Mouse (Mus musculus) lung, embryonic 16.5 days (tissue): ENCODE measurements at regions not wholly inside any gene's neighbourhood (a gene's known extent, or its start where the extent isn't known, plus 50 kb on each side); places are given as distances from the start of the nearest gene placed in this dataset.

Source experiments
- ATAC-seq: fragments of 200-750 bp; cut with Nextera tagmentation; 2 replicates; pipeline ENCODE4 v1.8.0; 2017; ENCODE audit warnings: low read depth, mild to moderate bottlenecking, moderate library complexity
- H3K27ac ChIP-seq: fragments of 300-500 bp; sonication (generic); 2 replicates; pipeline ENCODE4 v1.5.1; 2014; ENCODE audit warnings: mild to moderate bottlenecking, control low read depth, low read length
- H3K27me3 ChIP-seq: fragments of 300-500 bp; sonication (generic); 2 replicates; pipeline ENCODE4 v1.6.1; 2014; ENCODE audit warnings: low read depth, low read length, mixed read lengths; ENCODE audit not compliant: control insufficient read depth, insufficient read depth
- H3K36me3 ChIP-seq: fragments of 300-500 bp; sonication (generic); 2 replicates; pipeline ENCODE4 v1.6.1; 2014; ENCODE audit warnings: low read length; ENCODE audit not compliant: control insufficient read depth, insufficient read depth
- H3K4me1 ChIP-seq: fragments of 300-500 bp; sonication (generic); replicated peaks from 2 replicates; pipeline ENCODE4 v1.6.1; 2014; ENCODE audit warnings: low read length, mixed read lengths; ENCODE audit not compliant: control insufficient read depth, insufficient read depth
- H3K4me2 ChIP-seq: fragments of 300-500 bp; sonication (generic); 2 replicates; pipeline ENCODE4 v1.6.1; 2014; ENCODE audit warnings: low read depth, low read length, control low read depth
- H3K4me3 ChIP-seq: fragments of 300-500 bp; sonication (generic); 2 replicates; pipeline ENCODE4 v1.5.1; 2014; ENCODE audit warnings: mild to moderate bottlenecking, low read length, control low read depth
- H3K9ac ChIP-seq: fragments of 300-500 bp; sonication (generic); 2 replicates; pipeline ENCODE4 v1.6.1; 2014; ENCODE audit warnings: low read length, control low read depth
- H3K9me3 ChIP-seq: fragments of 300-500 bp; sonication (generic); 2 replicates; pipeline ENCODE4 v1.6.1; 2016; ENCODE audit warnings: low read length; ENCODE audit not compliant: control insufficient read depth
- WGBS: fragments of 180-500 bp; shearing (Covaris S2); extraction: QIAGEN DNeasy Blood & Tissue Kit; methylation state at CpG from one replicate; pipeline ENCODE4 v1.1.7; 2014; 5-methylcytosine and 5-hydroxymethylcytosine counted together

DNA sequence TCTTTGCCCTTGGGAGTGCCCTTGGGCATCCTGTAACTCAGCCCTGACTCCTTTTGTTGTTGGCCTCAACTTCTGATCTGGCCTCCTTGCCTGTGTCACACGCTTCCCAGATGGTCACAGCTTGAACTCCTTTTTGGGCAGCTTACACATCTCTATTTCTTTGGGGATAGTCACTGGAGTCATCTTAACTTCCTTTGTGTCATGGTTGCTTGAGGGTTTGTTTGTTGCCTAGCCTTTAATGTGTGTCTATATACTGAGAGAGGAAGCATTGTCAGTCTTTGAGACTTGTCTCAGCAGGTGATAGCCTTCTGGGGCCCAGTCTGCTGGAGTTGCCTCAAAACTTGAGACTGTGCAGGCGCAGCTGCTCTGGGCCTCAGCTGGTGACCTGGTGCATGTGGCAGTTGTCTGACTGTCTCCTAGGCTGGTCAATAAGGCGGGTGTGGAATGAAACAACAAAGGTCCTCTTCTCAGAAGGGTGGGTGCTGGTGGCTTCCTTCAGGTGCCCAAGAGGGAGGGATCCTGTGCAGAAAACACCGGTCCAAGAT, 157.5 kb downstream of the Tpra1 start:
- no peak overlapping the region for H3K4me3 ChIP-seq
- H3K27me3 ChIP-seq = no peaks in the 10 kb centered on the region
- H3K36me3 ChIP-seq = no peaks in the 10 kb centered on the region
- ATAC-seq = no peak
- WGBS = 70% methylated on average over 4 of the region's 4 CpGs
- no peaks in the 10 kb centered on the region for H3K4me1 ChIP-seq
- no peaks in the 10 kb centered on the region for H3K9me3 ChIP-seq
- no peak overlapping the region for H3K4me2 ChIP-seq
- H3K9ac ChIP-seq = no peak overlapping the region
- no peak overlapping the region for H3K27ac ChIP-seq

DNA sequence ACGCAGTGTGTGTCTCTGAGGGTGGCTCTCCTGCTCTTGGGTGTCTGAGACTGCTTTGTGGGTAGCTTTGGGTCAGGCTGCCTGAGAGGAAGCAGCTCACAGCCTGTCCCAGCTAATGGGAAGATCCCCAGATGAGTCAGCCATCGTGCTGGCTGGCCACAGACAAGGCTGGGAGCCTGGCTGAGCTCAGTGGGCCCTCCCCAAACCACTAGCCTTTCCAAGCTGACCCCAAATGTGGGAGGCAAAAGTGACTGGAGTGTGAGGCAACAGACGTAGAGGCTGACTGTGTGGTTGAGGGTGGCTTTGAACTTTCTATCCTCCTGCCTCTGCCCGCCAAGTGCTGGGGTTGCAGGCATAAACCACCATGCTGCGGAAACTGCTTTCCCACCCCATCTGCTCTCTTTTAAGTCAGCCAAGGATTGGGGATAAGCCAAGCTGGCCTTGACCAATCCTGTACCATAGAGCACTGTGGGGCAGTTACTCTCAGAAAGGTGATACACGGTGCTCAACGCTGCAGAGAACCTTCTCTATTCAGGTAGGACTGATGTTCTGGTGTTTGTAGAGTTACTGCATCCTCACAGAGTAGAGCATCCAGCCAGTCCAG, 163.0 kb downstream of the Tpra1 start:
- Histone ChIP-seq H3K9ac (no peak overlapping the region), H3K36me3 (no peaks in the 10 kb centered on the region), H3K4me3 (no peak overlapping the region), H3K27ac (no peak overlapping the region), H3K9me3 (no peaks in the 10 kb centered on the region), H3K27me3 (no peaks in the 10 kb centered on the region), H3K4me1 (no peaks in the 10 kb centered on the region), H3K4me2 (no peak overlapping the region)
- WGBS = 78% methylated on average over 7 of the region's 7 CpGs
- no peak for ATAC-seq

DNA sequence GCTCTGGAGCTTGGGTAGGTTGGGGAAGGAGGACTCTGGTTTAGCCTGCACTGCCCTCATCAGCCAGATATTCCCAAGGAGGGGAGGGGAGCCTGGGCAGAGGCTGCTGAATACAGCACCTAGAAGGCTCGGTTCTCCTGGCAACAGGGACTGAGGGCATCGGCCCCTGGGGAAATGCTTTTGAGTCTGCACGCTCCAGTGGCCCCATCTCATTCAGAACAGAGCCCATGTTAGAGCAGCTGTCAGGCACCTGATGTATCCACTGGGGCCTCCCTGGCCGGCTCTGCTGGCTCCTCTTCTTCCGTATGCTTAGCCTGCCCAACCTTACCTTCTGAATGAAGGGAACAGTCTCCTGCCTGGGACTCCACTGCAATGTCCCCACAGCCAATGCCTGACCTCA, 164.5 kb downstream of the Tpra1 start:
- ATAC-seq = no peak
- Histone ChIP-seq H3K4me1 (no peaks in the 10 kb centered on the region), H3K27ac (no peak overlapping the region), H3K36me3 (no peaks in the 10 kb centered on the region), H3K4me3 (no peak overlapping the region), H3K4me2 (no peak overlapping the region), H3K9me3 (no peaks in the 10 kb centered on the region), H3K9ac (no peak overlapping the region), H3K27me3 (no peaks in the 10 kb centered on the region)
- 83% methylated on average over 5 of the region's 5 CpGs for WGBS

DNA sequence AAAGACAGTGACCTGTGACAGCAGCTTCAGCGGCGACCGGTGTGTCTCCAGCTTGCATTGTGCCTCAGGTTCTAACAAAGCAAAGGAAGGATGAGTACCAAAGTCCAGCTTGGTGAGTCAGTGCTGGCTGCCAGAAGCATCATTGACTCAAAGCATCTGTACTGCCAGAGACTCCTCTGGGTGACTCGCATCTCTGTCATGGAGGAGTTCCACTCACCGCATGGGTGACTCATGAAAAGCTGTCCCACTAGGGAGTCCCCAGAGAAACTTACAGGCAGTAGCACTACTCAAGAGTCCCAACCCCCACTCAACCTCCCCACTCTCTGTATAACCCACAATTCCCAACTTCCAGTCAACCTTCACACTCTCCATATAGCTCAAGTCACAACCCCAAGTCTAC, 166.2 kb downstream of the Tpra1 start:
- no peak overlapping the region for H3K4me3 ChIP-seq
- H3K4me1 ChIP-seq = no peaks in the 10 kb centered on the region
- no peak for ATAC-seq
- H3K9me3 ChIP-seq = no peaks in the 10 kb centered on the region
- H3K27ac ChIP-seq = no peak overlapping the region
- H3K4me2 ChIP-seq = no peak overlapping the region
- H3K36me3 ChIP-seq = no peaks in the 10 kb centered on the region
- H3K27me3 ChIP-seq = no peaks in the 10 kb centered on the region
- no peak overlapping the region for H3K9ac ChIP-seq
- WGBS = 91% methylated on average over 5 of the region's 5 CpGs

DNA sequence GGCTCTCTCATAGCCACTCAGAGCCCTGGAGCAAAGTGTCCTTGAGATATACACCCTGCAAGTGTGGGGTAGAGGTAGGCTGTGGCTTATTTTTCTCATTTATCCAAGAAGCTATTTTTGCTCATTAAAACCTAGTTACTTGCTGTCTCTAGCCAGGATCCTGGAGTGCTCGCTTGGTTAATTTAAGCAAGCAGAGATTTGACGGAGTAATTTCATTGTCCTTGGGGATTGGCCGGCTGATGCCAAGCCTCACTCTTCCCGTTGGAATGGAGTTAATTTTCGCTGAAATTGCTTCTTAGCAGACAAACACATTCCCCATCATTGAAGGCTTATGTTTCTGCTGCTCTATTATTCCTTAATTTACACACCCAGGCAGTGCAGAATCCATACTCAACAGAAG, 167.1 kb downstream of the Tpra1 start:
- ATAC-seq = no peak
- H3K4me3 ChIP-seq = no peak overlapping the region
- no peak overlapping the region for H3K4me2 ChIP-seq
- no peak overlapping the region for H3K27ac ChIP-seq
- H3K4me1 ChIP-seq = no peaks in the 10 kb centered on the region
- H3K9ac ChIP-seq = no peak overlapping the region
- no peaks in the 10 kb centered on the region for H3K27me3 ChIP-seq
- no peaks in the 10 kb centered on the region for H3K36me3 ChIP-seq
- H3K9me3 ChIP-seq = no peaks in the 10 kb centered on the region
- WGBS = 75% methylated on average over 5 of the region's 5 CpGs

DNA sequence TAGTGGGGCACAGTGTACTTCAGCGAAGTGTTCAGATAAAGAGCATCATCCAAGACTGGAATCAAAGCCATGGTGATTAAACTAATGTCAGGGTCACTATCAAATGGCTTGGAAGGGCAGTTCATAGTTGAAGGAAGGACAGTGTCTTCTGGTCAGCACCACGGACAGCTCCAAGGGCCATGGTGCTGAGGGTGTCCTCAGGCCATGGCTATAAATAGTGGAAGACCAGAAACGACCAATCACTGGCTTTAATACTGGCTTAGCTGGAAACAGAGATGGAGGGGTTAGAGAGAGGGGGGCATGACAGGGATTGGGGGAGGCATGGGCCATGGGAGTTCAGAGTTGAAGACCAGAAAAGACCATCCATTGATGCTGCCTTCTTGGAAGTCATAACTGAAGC, 168.0 kb downstream of the Tpra1 start:
- no peaks in the 10 kb centered on the region for H3K4me1 ChIP-seq
- H3K9me3 ChIP-seq = no peaks in the 10 kb centered on the region
- H3K4me3 ChIP-seq = no peak overlapping the region
- WGBS = 13% methylated on average over 3 of the region's 3 CpGs
- no peak overlapping the region for H3K9ac ChIP-seq
- H3K4me2 ChIP-seq = no peak overlapping the region
- no peaks in the 10 kb centered on the region for H3K27me3 ChIP-seq
- H3K27ac ChIP-seq = no peak overlapping the region
- 0 out of 2 replicates have a peak, but pooled peaks have one; percentile 38 for ATAC-seq
- no peaks in the 10 kb centered on the region for H3K36me3 ChIP-seq

DNA sequence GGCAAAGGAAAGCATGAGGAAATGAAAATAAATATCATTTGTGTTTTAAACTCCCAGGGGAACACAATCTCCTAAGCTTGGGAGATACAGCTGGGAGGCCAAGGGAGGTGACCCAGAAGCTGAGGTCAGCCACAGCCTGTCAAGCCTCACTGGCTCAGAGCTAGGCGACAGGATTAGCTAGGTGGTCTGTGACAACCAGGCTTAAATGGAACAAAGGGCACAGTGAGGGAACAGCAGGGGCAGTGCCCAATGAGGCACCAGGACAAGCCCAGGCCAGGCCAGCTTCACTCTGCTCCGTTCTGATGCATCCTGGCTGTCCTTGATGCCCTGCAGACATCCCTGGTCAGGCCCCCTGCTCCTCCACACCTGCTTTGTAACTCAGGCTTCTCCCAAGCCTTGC, 169.7 kb downstream of the Tpra1 start:
- no peak overlapping the region for H3K9ac ChIP-seq
- no peak for ATAC-seq
- H3K4me2 ChIP-seq = no peak overlapping the region
- H3K27me3 ChIP-seq = no peaks in the 10 kb centered on the region
- H3K4me3 ChIP-seq = no peak overlapping the region
- no peaks in the 10 kb centered on the region for H3K4me1 ChIP-seq
- no peaks in the 10 kb centered on the region for H3K9me3 ChIP-seq
- H3K27ac ChIP-seq = no peak overlapping the region
- 44% methylated on average over 2 of the region's 2 CpGs for WGBS
- H3K36me3 ChIP-seq = no peaks in the 10 kb centered on the region

DNA sequence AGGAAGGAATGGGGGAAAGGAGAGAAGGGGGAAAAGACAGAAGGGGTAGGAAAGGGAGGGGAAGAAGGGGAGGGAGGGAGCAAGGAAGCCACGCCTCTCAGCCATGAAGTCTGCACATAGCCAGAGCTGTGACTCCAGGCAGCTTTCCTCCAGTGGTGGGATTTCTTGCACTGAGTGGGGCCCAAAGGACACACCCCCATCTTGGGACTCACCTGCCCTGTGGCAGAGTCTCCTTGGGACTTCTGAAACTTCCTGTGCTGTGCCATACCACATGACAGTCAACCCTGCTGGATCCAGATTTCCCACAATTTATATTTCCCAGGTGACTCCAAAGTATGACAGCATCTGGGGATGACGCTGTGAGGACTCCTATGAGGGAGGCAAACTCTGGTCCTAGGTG, 170.5 kb downstream of the Tpra1 start:
- no peak overlapping the region for H3K4me3 ChIP-seq
- no peak overlapping the region for H3K9ac ChIP-seq
- no peaks in the 10 kb centered on the region for H3K9me3 ChIP-seq
- H3K4me2 ChIP-seq = no peak overlapping the region
- H3K27me3 ChIP-seq = no peaks in the 10 kb centered on the region
- H3K4me1 ChIP-seq = no peaks in the 10 kb centered on the region
- H3K27ac ChIP-seq = no peak overlapping the region
- no peak for ATAC-seq
- H3K36me3 ChIP-seq = no peaks in the 10 kb centered on the region
- 58% methylated on average over 2 of the region's 2 CpGs for WGBS

DNA sequence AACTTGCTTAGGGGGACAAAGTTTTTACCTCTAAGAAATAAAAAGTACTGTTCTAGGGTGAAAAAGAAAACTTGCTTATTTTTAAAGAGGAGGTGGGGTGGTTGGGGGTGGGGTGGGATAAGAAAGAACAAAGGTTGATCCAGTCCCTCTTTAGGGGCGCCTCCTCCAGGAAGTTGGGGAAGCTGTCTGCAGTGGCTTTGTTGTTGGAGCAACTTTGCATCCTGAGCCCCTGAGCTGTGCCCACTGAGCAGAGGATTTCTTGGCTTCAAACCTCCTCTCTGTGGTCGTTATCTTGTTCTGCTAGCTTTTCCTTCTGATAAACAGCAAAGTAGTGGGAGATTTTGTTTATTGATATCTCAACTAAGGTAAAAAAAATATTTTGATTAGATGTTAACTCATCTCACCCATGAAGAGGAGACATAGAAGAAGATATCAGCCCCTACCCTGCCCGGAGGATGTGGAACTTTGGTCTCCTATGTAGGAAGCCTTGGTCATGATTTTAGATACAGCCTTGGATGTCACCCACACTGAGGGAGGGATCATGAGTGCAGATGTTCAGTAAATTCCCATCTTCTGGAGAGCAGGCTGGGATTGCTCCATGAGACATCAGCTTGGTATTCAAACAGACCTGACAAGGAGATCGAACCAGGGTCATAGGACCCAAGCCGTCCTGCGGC, 179.7 kb downstream of the Tpra1 start:
- no peaks in the 10 kb centered on the region for H3K4me1 ChIP-seq
- no peaks in the 10 kb centered on the region for H3K36me3 ChIP-seq
- no peak overlapping the region for H3K4me2 ChIP-seq
- H3K27me3 ChIP-seq = no peaks in the 10 kb centered on the region
- no peak overlapping the region for H3K4me3 ChIP-seq
- H3K27ac ChIP-seq = no peak overlapping the region
- no peaks in the 10 kb centered on the region for H3K9me3 ChIP-seq
- no peak overlapping the region for H3K9ac ChIP-seq
- 45% methylated on average over 6 of the region's 6 CpGs for WGBS
- no peak for ATAC-seq
